Mouse (Mus musculus) gastrocnemius, postnatal 14 days (tissue): ENCODE results near the gene Fkbp10. TPM values are rescaled to one million over a fixed set of nuclear protein-coding genes. Genes with fewer than 3 reads are reported as not detected.
A peak's percentile ranks its signal among the peaks of the same experiment; 100 is the strongest.

Source experiments
- DNase-seq: peaks from one replicate; pipeline ENCODE4 v3.0.0; 2021; ENCODE audit warnings: mixed read lengths
- intact Hi-C: fragments of 180-260 bp; cut with DNase I; formaldehyde crosslinking; loops from one replicate; pipeline ENCODE4 v1.15.1; 2025; ENCODE audit warnings: low total_unique reads
- long read RNA-seq, 2 experiments: library from polyadenylated mRNA; stranded (forward); transcript quantifications; one replicate each; pipeline ENCODE4 v2.0.0; 2021
- total RNA-seq, 2 experiments: library from RNA; stranded (reverse); gene quantifications; 2 replicates each; pipeline ENCODE4 v1.2.3; 2021

The Fkbp10 gene
- total RNA-seq, result 10 to 100 TPM; 26.1 to 31.3 TPM
- long read RNA-seq, experiment 1, transcript Fkbp10-201 (10 exons, 2,584 nt), result major isoform, 46 of 52 reads
- long read RNA-seq, experiment 1, partial matches to known transcripts, result 5 of 52 reads
- long read RNA-seq, experiment 1, other reads (novel, unspliced or antisense), result 1 of 52 reads
- long read RNA-seq, experiment 2, transcript Fkbp10-201 (10 exons, 2,584 nt), result major isoform, 38 of 43 reads
- long read RNA-seq, experiment 2, partial matches to known transcripts, result 3 of 43 reads
- long read RNA-seq, experiment 2, other reads (novel, unspliced or antisense), result 2 of 43 reads

- intact Hi-C loops, result no loop called here
- DNase-seq, result peak; percentile 83
These were observed at the start of gene Fkbp10 for GRCm38 (mm10) chr11:100414914-100415822. Gene Fkbp10 (plus strand): TSS chr11:100415697.

- intact Hi-C loops, result loop anchor here (5.0 kb wide), 1 partner anchor 103 kb away; the partner anchor contains the start of gene Klhl11
- DNase-seq, result no peak
These were observed 46.4 kb upstream of the Fkbp10 start for GRCm38 (mm10) chr11:100369145-100369544.

- no peak for DNase-seq
- intact Hi-C loops, result loop anchor here (5.0 kb wide), 1 partner anchor 102 kb away; the partner anchor contains the start of gene Klhl11
These were observed 45.7 kb upstream of the Fkbp10 start for GRCm38 (mm10) chr11:100369822-100370221.

- DNase-seq, result no peak
- intact Hi-C loops, result no loop called here
These were observed 43.4 kb upstream of the Fkbp10 start for GRCm38 (mm10) chr11:100371981-100372558.

- intact Hi-C loops, result no loop called here
- DNase-seq, result no peak
These were observed 40.4 kb upstream of the Fkbp10 start for GRCm38 (mm10) chr11:100375127-100375526.

GRCm38 (mm10) chr11:100376005-100376404 is 39.5 kb upstream of the Fkbp10 start:
- intact Hi-C loops, result no loop called here
- DNase-seq, result no peak

- no peak for DNase-seq
- intact Hi-C loops, result no loop called here
These were observed 38.6 kb upstream of the Fkbp10 start for GRCm38 (mm10) chr11:100376746-100377389.

GRCm38 (mm10) chr11:100377989-100378388 is 37.5 kb upstream of the Fkbp10 start:
- no peak for DNase-seq

GRCm38 (mm10) chr11:100378446-100378845 is 37.1 kb upstream of the Fkbp10 start:
- no peak for DNase-seq
- intact Hi-C loops, result no loop called here

More at GRCm38 (mm10) chr11:100377989-100378388, 37.5 kb upstream of the Fkbp10 start:
- intact Hi-C loops, result no loop called here

GRCm38 (mm10) chr11:100379311-100379710 is 36.2 kb upstream of the Fkbp10 start:
- no peak for DNase-seq

GRCm38 (mm10) chr11:100382682-100383081 is 32.8 kb upstream of the Fkbp10 start:
- intact Hi-C loops, result no loop called here
- no peak for DNase-seq

More at GRCm38 (mm10) chr11:100379311-100379710, 36.2 kb upstream of the Fkbp10 start:
- intact Hi-C loops, result no loop called here

GRCm38 (mm10) chr11:100385016-100385415 is 30.5 kb upstream of the Fkbp10 start:
- no peak for DNase-seq
- intact Hi-C loops, result no loop called here

- intact Hi-C loops, result no loop called here
- DNase-seq, result no peak
These were observed 28.9 kb upstream of the Fkbp10 start for GRCm38 (mm10) chr11:100386586-100386985.

GRCm38 (mm10) chr11:100387111-100387510 is 28.4 kb upstream of the Fkbp10 start:
- intact Hi-C loops, result no loop called here
- no peak for DNase-seq

- peak; percentile 71 for DNase-seq
- intact Hi-C loops, result no loop called here
These were observed 27.7 kb upstream of the Fkbp10 start for GRCm38 (mm10) chr11:100387589-100388375.

GRCm38 (mm10) chr11:100388588-100388987 is 26.9 kb upstream of the Fkbp10 start:
- intact Hi-C loops, result no loop called here
- DNase-seq, result peak; percentile 75

GRCm38 (mm10) chr11:100389931-100390445 is 25.5 kb upstream of the Fkbp10 start:
- DNase-seq, result peak; percentile 70

GRCm38 (mm10) chr11:100391081-100391883 is 24.2 kb upstream of the Fkbp10 start:
- intact Hi-C loops, result no loop called here

More at GRCm38 (mm10) chr11:100389931-100390445, 25.5 kb upstream of the Fkbp10 start:
- intact Hi-C loops, result no loop called here

More at GRCm38 (mm10) chr11:100391081-100391883, 24.2 kb upstream of the Fkbp10 start:
- DNase-seq, result peak; percentile 86
